Mouse (Mus musculus) bone marrow macrophage, adult 2 months (primary cell): Measurements from ENCODE around the gene Rpl38. TPM values are rescaled to one million over a fixed set of nuclear protein-coding genes. Genes with fewer than 3 reads are reported as not detected.
A peak's percentile ranks its signal among the peaks of the same experiment; 100 is the strongest.
"Not testable (repeated sequence)": the region's sequence is repeated elsewhere in the genome, so short reads cannot be mapped to it uniquely, and the experiment has no call there.

Experiments
- H3K27ac ChIP-seq: 2 replicates; pipeline ENCODE4 v1.5.1; 2012; ENCODE audit warnings: low read depth, low read length; ENCODE audit not compliant: insufficient read depth
- H3K4me1 ChIP-seq: 2 replicates; pipeline ENCODE4 v1.6.1; 2012; ENCODE audit warnings: low read length; ENCODE audit not compliant: control insufficient read depth, insufficient read depth
- H3K4me3 ChIP-seq: 2 replicates; pipeline ENCODE4 v1.5.1; 2012; ENCODE audit warnings: mild to moderate bottlenecking, low read length, moderate library complexity; ENCODE audit not compliant: insufficient read depth
- CTCF ChIP-seq: IDR thresholded peaks from 2 replicates; pipeline ENCODE4 v1.5.1; 2012; ENCODE audit warnings: low read depth, mild to moderate bottlenecking, low read length, moderate library complexity
- POLR2A ChIP-seq: IDR thresholded peaks from 2 replicates; pipeline ENCODE4 v1.6.1; 2012; ENCODE audit warnings: mild to moderate bottlenecking, low read depth, low read length, borderline replicate concordance
- polyA plus RNA-seq: library from polyadenylated mRNA; stranded (reverse); fragments of >200 nt; gene quantifications from 2 replicates; pipeline ENCODE4 v1.2.4, GENCODE M21; 2012; ENCODE audit not compliant: missing spikeins, insufficient read depth, insufficient read length

Gene Rpl38
- polyA plus RNA-seq, 1 experiment = 1,765 TPM

DNA sequence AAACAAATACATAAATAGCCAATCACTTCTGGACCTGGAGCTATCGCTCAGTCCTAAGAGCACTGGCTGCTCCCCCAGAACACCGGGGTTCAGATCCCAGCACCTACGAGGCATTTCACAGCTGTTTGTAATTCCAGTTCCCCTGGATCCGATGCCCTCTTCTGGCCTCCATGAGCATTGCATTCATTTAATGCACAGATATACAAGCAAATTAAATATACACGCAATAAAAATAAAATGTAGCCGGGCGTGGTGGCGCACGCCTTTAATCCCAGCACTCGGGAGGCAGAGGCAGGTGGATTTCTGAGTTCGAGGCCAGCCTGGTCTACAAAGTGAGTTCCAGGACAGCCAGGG, 415 bp upstream of the Rpl38 start:
- not testable (repeated sequence) for H3K4me3 ChIP-seq, H3K27ac ChIP-seq
- peak; percentile 36 for TF ChIP-seq CTCF
- peaks cover 12% of the 10 kb centered on the region for H3K4me1 ChIP-seq

DNA sequence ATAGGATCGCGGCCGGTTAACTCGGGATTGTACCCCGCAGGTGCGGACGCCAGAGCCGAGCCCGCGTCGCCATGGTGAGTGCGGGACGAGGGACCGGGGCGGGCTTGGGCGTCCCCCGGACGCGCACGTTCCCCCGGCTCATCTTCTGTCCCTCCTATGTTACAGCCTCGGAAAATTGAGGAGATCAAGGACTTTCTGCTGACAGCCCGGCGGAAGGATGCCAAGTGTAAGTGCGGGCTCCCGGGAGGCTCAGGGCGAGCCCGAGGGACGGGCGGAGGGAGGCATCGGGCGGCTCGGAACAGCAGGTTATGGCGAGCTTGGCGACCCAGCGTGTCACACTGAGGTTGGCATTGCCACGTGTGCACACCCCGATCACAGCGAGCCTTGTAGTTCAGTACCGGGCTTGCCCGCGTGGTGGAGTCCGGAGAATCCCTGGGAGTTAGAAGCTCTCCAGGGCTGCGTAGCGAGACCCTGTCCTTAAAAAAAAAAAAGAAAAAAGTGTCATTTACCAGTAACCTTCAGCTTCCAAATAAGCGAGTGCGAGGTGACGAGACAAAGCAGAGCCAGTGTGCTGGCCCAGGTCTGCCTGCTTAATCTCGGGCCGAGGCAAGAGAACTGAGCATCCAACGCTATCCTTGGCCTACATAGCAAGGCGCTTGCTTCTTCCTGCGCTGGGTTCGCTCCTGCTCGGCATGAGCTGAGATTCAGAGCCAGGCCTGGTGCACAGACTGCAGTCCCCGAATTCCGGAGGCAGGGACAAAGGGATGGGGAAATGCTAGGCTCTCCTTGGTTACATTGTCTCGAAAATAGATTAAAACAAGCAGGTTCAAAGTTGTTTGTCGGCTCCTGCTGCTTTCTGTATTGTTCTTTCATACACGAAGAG, 658 bp downstream of the Rpl38 start:
- Histone ChIP-seq H3K4me1 (peaks cover 12% of the 10 kb centered on the region), H3K27ac (peak overlapping the region; percentile 76), H3K4me3 (peak overlapping the region; percentile 74)
- TF ChIP-seq POLR2A = no peak
- no peak for TF ChIP-seq CTCF

- H3K27ac ChIP-seq = peak overlapping the region; percentile 76
- peaks cover 12% of the 10 kb centered on the region for H3K4me1 ChIP-seq
- peak overlapping the region; percentile 74 for H3K4me3 ChIP-seq
These were observed 1.4 kb downstream of the Rpl38 start for GRCm38 (mm10) chr11:114669651-114670168.

GRCm38 (mm10) chr11:114671147-114671546, 2.8 kb downstream of the Rpl38 start:
- Histone ChIP-seq H3K4me3 (0 out of 2 replicates have a peak overlapping the region, but pooled peaks have one; percentile 74), H3K27ac (no peak overlapping the region), H3K4me1 (peaks cover 11% of the 10 kb centered on the region)
- TF ChIP-seq POLR2A (no peak), CTCF (no peak)

More at GRCm38 (mm10) chr11:114669651-114670168, 1.4 kb downstream of the Rpl38 start:
- TF ChIP-seq CTCF (no peak), POLR2A (no peak)

- Histone ChIP-seq H3K4me1 (peaks cover 17% of the 10 kb centered on the region), H3K27ac (no peak overlapping the region), H3K4me3 (no peak overlapping the region)
- TF ChIP-seq POLR2A = no peak
- peak; percentile 91 for TF ChIP-seq CTCF
These were observed 4.7 kb downstream of the Rpl38 start for GRCm38 (mm10) chr11:114672794-114673718.

DNA sequence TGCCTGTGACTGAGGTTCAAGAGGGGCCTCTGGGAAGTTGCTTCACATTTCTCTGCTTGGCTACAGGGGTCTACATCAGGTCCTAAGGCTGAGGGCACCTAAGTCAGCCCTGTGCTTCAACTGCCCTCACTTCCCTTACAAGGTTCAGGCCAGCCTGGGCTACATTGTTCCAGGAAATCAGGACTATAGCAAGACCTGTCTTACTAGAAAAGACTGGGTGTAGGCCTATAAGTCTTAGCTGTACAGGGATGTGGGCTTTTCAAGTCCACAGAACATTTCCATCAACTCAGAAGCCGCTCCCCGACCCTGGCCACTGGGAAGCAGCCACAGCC, 5.4 kb downstream of the Rpl38 start:
- Histone ChIP-seq H3K4me1 (peaks cover 23% of the 10 kb centered on the region), H3K4me3 (no peak overlapping the region), H3K27ac (no peak overlapping the region)
- TF ChIP-seq CTCF (no peak), POLR2A (no peak)

DNA sequence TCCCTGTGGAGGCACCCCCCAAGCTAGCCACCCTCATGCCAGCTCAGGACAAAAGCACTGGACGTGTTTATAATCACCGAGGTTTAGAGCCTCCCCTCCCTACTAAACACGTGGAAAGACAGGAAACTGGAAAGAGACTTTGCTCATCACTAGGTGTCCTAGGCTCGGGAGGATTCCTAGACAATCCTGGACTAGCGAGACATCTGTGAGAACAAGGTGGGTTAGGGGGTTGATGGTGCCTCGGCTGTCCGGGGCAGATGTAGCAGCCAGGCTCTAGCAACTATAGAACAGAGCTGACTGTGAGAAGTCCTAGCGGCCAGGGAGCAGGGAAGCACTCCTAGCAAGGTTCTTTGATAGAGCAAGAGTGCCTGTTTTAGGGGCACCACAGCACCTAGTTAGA, 5.9 kb downstream of the Rpl38 start:
- no peak overlapping the region for H3K4me3 ChIP-seq
- TF ChIP-seq CTCF = no peak
- no peak for TF ChIP-seq POLR2A
- peaks cover 27% of the 10 kb centered on the region for H3K4me1 ChIP-seq
- H3K27ac ChIP-seq = no peak overlapping the region

GRCm38 (mm10) chr11:114674796-114675195, 6.5 kb downstream of the Rpl38 start:
- Histone ChIP-seq H3K4me1 (peaks cover 31% of the 10 kb centered on the region), H3K27ac (peak overlapping the region; percentile 23; the same call in 1 of the 2 replicates)
- not testable (repeated sequence) for H3K4me3 ChIP-seq

- H3K4me3 ChIP-seq = peak within 1 kb of the TSS; percentile 99
- no peak for TF ChIP-seq CTCF
- peak; percentile 96 for TF ChIP-seq POLR2A
- H3K4me1 ChIP-seq = peaks cover 33% of the 10 kb centered on the region
- H3K27ac ChIP-seq = peak within 1 kb of the TSS; percentile 88
These were observed 7.1 kb downstream of the Rpl38 start, which contains the start of gene Ttyh2 for GRCm38 (mm10) chr11:114675341-114675825. TSS of gene Ttyh2 (plus strand) at chr11:114675431.

- Histone ChIP-seq H3K27ac (peak overlapping the region; percentile 88), H3K4me3 (peak overlapping the region; percentile 99), H3K4me1 (peaks cover 33% of the 10 kb centered on the region)
- TF ChIP-seq POLR2A (no peak), CTCF (no peak)
These were observed 7.6 kb downstream of the Rpl38 start for GRCm38 (mm10) chr11:114675826-114676401.
